Mouse (Mus musculus): ENCODE data around the gene Insrr.
"Not testable (repeated sequence)": the region's sequence is repeated elsewhere in the genome, so short reads cannot be mapped to it uniquely, and the experiment has no call there.

Insrr gene

GRCm38 (mm10) chr3:87832109-87832859, 35.5 kb downstream of the Insrr start:
- DNase-seq (ENCODE audit: low read depth, low spot score): no peak

GRCm38 (mm10) chr3:87833482-87833881, 36.7 kb downstream of the Insrr start:
- no peak for DNase-seq (ENCODE audit: low read depth, low spot score)

- peak; percentile 62 for DNase-seq (ENCODE audit: low read depth, low spot score)
These were observed 41.9 kb downstream of the Insrr start for GRCm38 (mm10) chr3:87838622-87839021.

GRCm38 (mm10) chr3:87840858-87841257, 44.1 kb downstream of the Insrr start:
- DNase-seq (ENCODE audit: low read depth, low spot score): no peak

GRCm38 (mm10) chr3:87844981-87845380, 48.2 kb downstream of the Insrr start:
- DNase-seq (ENCODE audit: low read depth, low spot score): no peak

GRCm38 (mm10) chr3:87846186-87846585, 49.4 kb downstream of the Insrr start:
- DNase-seq (ENCODE audit: low read depth, low spot score): no peak

- DNase-seq (ENCODE audit: low read depth, low spot score): no peak
These were observed 49.9 kb downstream of the Insrr start, which contains the start of gene Sh2d2a for GRCm38 (mm10) chr3:87846650-87847110. Gene Sh2d2a (plus strand): TSS chr3:87846755.

GRCm38 (mm10) chr3:87847680-87848079, 50.9 kb downstream of the Insrr start:
- no peak for DNase-seq (ENCODE audit: low read depth, low spot score)

GRCm38 (mm10) chr3:87849117-87849516, 52.4 kb downstream of the Insrr start:
- DNase-seq (ENCODE audit: low read depth, low spot score): no peak

GRCm38 (mm10) chr3:87854795-87855568, 58.2 kb downstream of the Insrr start:
- no peak for DNase-seq (ENCODE audit: low read depth, low spot score)

GRCm38 (mm10) chr3:87855936-87856335, 59.2 kb downstream of the Insrr start:
- DNase-seq (ENCODE audit: low read depth, low spot score): no peak

- no peak for DNase-seq (ENCODE audit: low read depth, low spot score)
These were observed 60.9 kb downstream of the Insrr start for GRCm38 (mm10) chr3:87857666-87858065.

- peak; percentile 50 for DNase-seq (ENCODE audit: low read depth, low spot score)
These were observed 63.1 kb downstream of the Insrr start for GRCm38 (mm10) chr3:87859813-87860212.

GRCm38 (mm10) chr3:87864111-87864510, 67.4 kb downstream of the Insrr start:
- not testable (repeated sequence) for DNase-seq (ENCODE audit: low read depth, low spot score)
